Mouse (Mus musculus): ENCODE results near the gene Cs.
A peak's percentile ranks its signal among the peaks of the same experiment; 100 is the strongest.

- TF ChIP-seq CTCF (IDR thresholded peaks at IDR 0.05) = peak; percentile 90
- no peak for TF ChIP-seq EP300 (IDR thresholded peaks at IDR 0.05)
Observed at GRCm38 (mm10) chr10:128335582-128335981, 2.0 kb upstream of the Cs start.

All from lung, postnatal 0 days (tissue).